Mouse (Mus musculus) left cerebral cortex, postnatal 36 days (tissue): ENCODE data around the gene Fras1. TPM values are rescaled to one million over a fixed set of nuclear protein-coding genes. Genes with fewer than 3 reads are reported as not detected.

Source experiments
- DNase-seq, 2 experiments: peaks; one replicate each; pipeline ENCODE4 v3.0.0; 2021 to 2022; ENCODE audit warnings: low spot score in 2 of 2, mixed read lengths in 1 of 2
- intact Hi-C: fragments of 180-260 bp; cut with DNase I; formaldehyde crosslinking; loops from one replicate; pipeline ENCODE4 v1.15.1; 2025
- total RNA-seq, 2 experiments: library from RNA; stranded (reverse); gene quantifications; 2 replicates each; pipeline ENCODE4 v1.2.3; 2021

Gene Fras1
- total RNA-seq, 2 experiments from 2014 or later: 18.1 to 29.3 TPM

GRCm38 (mm10) chr5:96717690-96718089 lies 343.9 kb downstream of the Fras1 start:
- intact Hi-C loops: no loop called here

GRCm38 (mm10) chr5:96718601-96719000 lies 344.8 kb downstream of the Fras1 start:
- intact Hi-C loops: no loop called here
- no peak for DNase-seq

More at GRCm38 (mm10) chr5:96717690-96718089, 343.9 kb downstream of the Fras1 start:
- DNase-seq: no peak

- DNase-seq: no peak
- intact Hi-C loops: no loop called here
Observed at GRCm38 (mm10) chr5:96719221-96719620, 345.5 kb downstream of the Fras1 start.

- intact Hi-C loops: no loop called here
- DNase-seq: no peak
Observed at GRCm38 (mm10) chr5:96722690-96723089, 348.9 kb downstream of the Fras1 start.

- intact Hi-C loops: no loop called here
Observed at GRCm38 (mm10) chr5:96739138-96739878, 365.6 kb downstream of the Fras1 start.

GRCm38 (mm10) chr5:96747195-96747984 lies 373.6 kb downstream of the Fras1 start:
- DNase-seq: no peak
- intact Hi-C loops: no loop called here

More at GRCm38 (mm10) chr5:96739138-96739878, 365.6 kb downstream of the Fras1 start:
- no peak for DNase-seq

GRCm38 (mm10) chr5:96757615-96758014 lies 383.9 kb downstream of the Fras1 start:
- no peak for DNase-seq
- intact Hi-C loops: no loop called here

GRCm38 (mm10) chr5:96762021-96762420 lies 388.3 kb downstream of the Fras1 start:
- intact Hi-C loops: loop anchor here (10.0 kb wide), 1 partner anchor 427 kb away; no protein-coding TSS in a partner anchor
- DNase-seq: no peak

GRCm38 (mm10) chr5:96768846-96769471 lies 395.2 kb downstream of the Fras1 start:
- DNase-seq: peak; percentile 59 to 70

GRCm38 (mm10) chr5:96783506-96784288 lies 409.9 kb downstream of the Fras1 start:
- DNase-seq: no peak
- intact Hi-C loops: no loop called here

More at GRCm38 (mm10) chr5:96768846-96769471, 395.2 kb downstream of the Fras1 start:
- intact Hi-C loops: loop anchor here (2.0 to 10.0 kb wide), 2 partner anchors 434 to 502 kb away; no protein-coding TSS in a partner anchor

- DNase-seq: no peak
- intact Hi-C loops: loop anchor here (5.0 kb wide), 1 partner anchor 52 kb away; no protein-coding TSS in a partner anchor
Observed at GRCm38 (mm10) chr5:96785096-96785495, 411.3 kb downstream of the Fras1 start.

- DNase-seq: no peak
- intact Hi-C loops: no loop called here
Observed at GRCm38 (mm10) chr5:96792422-96792821, 418.7 kb downstream of the Fras1 start.

GRCm38 (mm10) chr5:96792936-96793718 lies 419.4 kb downstream of the Fras1 start, which contains the start of gene Anxa3:
Anxa3 (plus strand) TSS chr5:96793339.
- DNase-seq: no peak
- intact Hi-C loops: no loop called here

- intact Hi-C loops: no loop called here
- DNase-seq: no peak
Observed at GRCm38 (mm10) chr5:96793953-96794635, 420.3 kb downstream of the Fras1 start.

GRCm38 (mm10) chr5:96795752-96796151 lies 422.0 kb downstream of the Fras1 start:
- DNase-seq: no peak

GRCm38 (mm10) chr5:96797465-96797864 lies 423.7 kb downstream of the Fras1 start:
- intact Hi-C loops: no loop called here
- no peak for DNase-seq

More at GRCm38 (mm10) chr5:96795752-96796151, 422.0 kb downstream of the Fras1 start:
- intact Hi-C loops: no loop called here

- intact Hi-C loops: no loop called here
- DNase-seq: no peak
Observed at GRCm38 (mm10) chr5:96799165-96799564, 425.4 kb downstream of the Fras1 start.

- no peak for DNase-seq
- intact Hi-C loops: no loop called here
Observed at GRCm38 (mm10) chr5:96799969-96800368, 426.2 kb downstream of the Fras1 start.
